In genomic region chr16:25774611-25775010, GRCm38 (mm10) we compare ENCODE assay signal across 24 mouse cellular contexts.
A peak's percentile ranks its signal among the peaks of the same experiment; 100 is the strongest.
DNase-seq lines count a peak whose midpoint lies in the region; ATAC-seq and TF ChIP-seq lines count a peak whose summit lies in the region.
"Had no signal": no experiment of that assay in that cellular context is flagged by ENCODE, and none has a peak within 500 bp of the region (broad histone marks: within the 10 kb centered on the region; RNA-seq: fewer than 3 reads in every experiment).

No protein-coding gene starts in this region.

- H3K4me1 ChIP-seq in embryonic facial prominence, embryonic 14.5 days (ENCODE audit: control insufficient read depth, insufficient read depth, low read length): no peaks in the 10 kb centered on the region
- H3K4me1 ChIP-seq in embryonic facial prominence, embryonic 10.5 days: no peaks in the 10 kb centered on the region
- no peaks in the 10 kb centered on the region for H3K4me1 ChIP-seq in lung, embryonic 14.5 days (ENCODE audit: insufficient read depth)
- H3K4me1 ChIP-seq in midbrain, postnatal 0 days (ENCODE audit: insufficient read depth, low read length): no peaks in the 10 kb centered on the region
- no peaks in the 10 kb centered on the region for H3K4me1 ChIP-seq in midbrain, embryonic 10.5 days
- H3K4me1 ChIP-seq: embryonic facial prominence, embryonic 12.5 days; forebrain, embryonic 12.5 days; heart, embryonic 10.5 days; heart, embryonic 13.5 days; hindbrain, embryonic 12.5 days; hindbrain, embryonic 15.5 days had no signal

- no peaks in the 10 kb centered on the region for H3K27me3 ChIP-seq in embryonic facial prominence, embryonic 14.5 days (replicated peaks; ENCODE audit: control insufficient read depth, insufficient read depth, low read length)
- no peaks in the 10 kb centered on the region for H3K27me3 ChIP-seq in embryonic facial prominence, embryonic 10.5 days (replicated peaks; ENCODE audit: low read depth, poor library complexity, severe bottlenecking)
- H3K27me3 ChIP-seq in lung, embryonic 14.5 days (ENCODE audit: insufficient read depth, low read length): no peaks in the 10 kb centered on the region
- no peaks in the 10 kb centered on the region for H3K27me3 ChIP-seq in midbrain, postnatal 0 days (ENCODE audit: insufficient read depth, low read length)
- H3K27me3 ChIP-seq in midbrain, embryonic 10.5 days (ENCODE audit: low read depth, poor library complexity, severe bottlenecking): no peaks in the 10 kb centered on the region
- H3K27me3 ChIP-seq: embryonic facial prominence, embryonic 12.5 days; forebrain, embryonic 12.5 days; heart, embryonic 13.5 days; hindbrain, embryonic 12.5 days; hindbrain, embryonic 15.5 days had no signal

- whole genome bisulfite sequencing in embryonic facial prominence, embryonic 14.5 days: 50% methylated on average over 7 of the region's 7 CpGs
- 56% methylated on average over 7 of the region's 7 CpGs for WGBS in embryonic facial prominence, embryonic 10.5 days
- WGBS in lung, embryonic 14.5 days: 59% methylated on average over 7 of the region's 7 CpGs
- 58% methylated on average over 7 of the region's 7 CpGs for WGBS in midbrain, postnatal 0 days
- WGBS in midbrain, embryonic 10.5 days: 74% methylated on average over 7 of the region's 7 CpGs

- DNase-seq in embryonic facial prominence, embryonic 14.5 days (ENCODE audit: low spot score): peak; percentile 64
- DNase-seq in embryonic facial prominence, embryonic 10.5 days (ENCODE audit: low spot score): no peak
- peak; percentile 11 for DNase-seq in lung, embryonic 14.5 days
- no peak for DNase-seq in lung, postnatal 10 days
- peak; percentile 4 for DNase-seq in midbrain, postnatal 0 days (ENCODE audit: low spot score)
- no peak for DNase-seq in midbrain, embryonic 10.5 days (ENCODE audit: low spot score)
- no peak for DNase-seq in thymus, postnatal 10 days (ENCODE audit: low spot score in 2 of 2)
- no peak for DNase-seq in kidney, postnatal 14 days
- DNase-seq: adrenal gland, adult 8-10 months; adrenal gland, postnatal 25 days; cerebellum, adult 18-20 months; cerebellum, adult 9-10 months; cerebellum, postnatal 14 days; gastrocnemius, postnatal 10 days; gastrocnemius, postnatal 36 days; heart, adult 2 months had no signal

- 0 out of 2 replicates have a peak, but pooled peaks cover 6% of the 10 kb centered on the region for H3K9me3 ChIP-seq in embryonic facial prominence, embryonic 14.5 days (ENCODE audit: control insufficient read depth, low read length)
- no peaks in the 10 kb centered on the region for H3K9me3 ChIP-seq in embryonic facial prominence, embryonic 10.5 days
- no peaks in the 10 kb centered on the region for H3K9me3 ChIP-seq in lung, embryonic 14.5 days (ENCODE audit: low read depth, low read length)
- no peaks in the 10 kb centered on the region for H3K9me3 ChIP-seq in midbrain, postnatal 0 days (ENCODE audit: low read length)
- H3K9me3 ChIP-seq in midbrain, embryonic 10.5 days (replicated peaks): no peaks in the 10 kb centered on the region
- H3K9me3 ChIP-seq: embryonic facial prominence, embryonic 12.5 days; forebrain, embryonic 12.5 days; heart, embryonic 10.5 days; heart, embryonic 13.5 days; hindbrain, embryonic 12.5 days; hindbrain, embryonic 15.5 days had no signal

- H3K27ac ChIP-seq in embryonic facial prominence, embryonic 14.5 days (replicated peaks; ENCODE audit: low read depth, low read length): no peak overlapping the region
- no peak overlapping the region for H3K27ac ChIP-seq in embryonic facial prominence, embryonic 10.5 days (replicated peaks)
- H3K27ac ChIP-seq in lung, embryonic 14.5 days (ENCODE audit: low read depth): peak overlapping the region; percentile 55; the same call in 1 of the 2 replicates
- H3K27ac ChIP-seq in midbrain, postnatal 0 days (ENCODE audit: low read depth, low read length): no peak overlapping the region
- H3K27ac ChIP-seq in midbrain, embryonic 10.5 days (replicated peaks): no peak overlapping the region
- H3K27ac ChIP-seq: embryonic facial prominence, embryonic 12.5 days; forebrain, embryonic 12.5 days; heart, adult 2 months; heart, embryonic 10.5 days; heart, embryonic 13.5 days; hindbrain, embryonic 12.5 days; hindbrain, embryonic 15.5 days had no signal

- H3K4me3 ChIP-seq in embryonic facial prominence, embryonic 14.5 days (ENCODE audit: low read depth, low read length): no peak overlapping the region
- no peak overlapping the region for H3K4me3 ChIP-seq in embryonic facial prominence, embryonic 10.5 days
- H3K4me3 ChIP-seq in lung, embryonic 14.5 days (ENCODE audit: low read depth, low read length): no peak overlapping the region
- no peak overlapping the region for H3K4me3 ChIP-seq in midbrain, postnatal 0 days (ENCODE audit: low read depth, low read length)
- H3K4me3 ChIP-seq in midbrain, embryonic 10.5 days: no peak overlapping the region
- H3K4me3 ChIP-seq: embryonic facial prominence, embryonic 12.5 days; erythroblast, embryonic 14.5 days; forebrain, embryonic 12.5 days; heart, adult 2 months; heart, embryonic 10.5 days; heart, embryonic 13.5 days; hindbrain, embryonic 12.5 days; hindbrain, embryonic 15.5 days had no signal

- H3K9ac ChIP-seq in embryonic facial prominence, embryonic 14.5 days (ENCODE audit: low read depth, low read length): no peak overlapping the region
- H3K9ac ChIP-seq in lung, embryonic 14.5 days: no peak overlapping the region
- H3K9ac ChIP-seq in midbrain, postnatal 0 days (replicated peaks; ENCODE audit: low read length, poor library complexity, severe bottlenecking): no peak overlapping the region
- H3K9ac ChIP-seq: embryonic facial prominence, embryonic 12.5 days; forebrain, embryonic 12.5 days; heart, embryonic 13.5 days; hindbrain, embryonic 12.5 days; hindbrain, embryonic 15.5 days had no signal

- H3K36me3 ChIP-seq in embryonic facial prominence, embryonic 14.5 days (ENCODE audit: control insufficient read depth, insufficient read depth, low read length): no peaks in the 10 kb centered on the region
- no peaks in the 10 kb centered on the region for H3K36me3 ChIP-seq in embryonic facial prominence, embryonic 10.5 days (replicated peaks)
- H3K36me3 ChIP-seq in lung, embryonic 14.5 days (ENCODE audit: insufficient read depth): no peaks in the 10 kb centered on the region
- H3K36me3 ChIP-seq in midbrain, postnatal 0 days (ENCODE audit: insufficient read depth, low read length): no peaks in the 10 kb centered on the region
- H3K36me3 ChIP-seq in midbrain, embryonic 10.5 days: no peaks in the 10 kb centered on the region
- H3K36me3 ChIP-seq: embryonic facial prominence, embryonic 12.5 days; forebrain, embryonic 12.5 days; heart, embryonic 10.5 days; heart, embryonic 13.5 days; hindbrain, embryonic 12.5 days; hindbrain, embryonic 15.5 days had no signal

- TF ChIP-seq CTCF in lung, embryonic 14.5 days (IDR thresholded peaks at IDR 0.05; ENCODE audit: low read depth): no peak
- TF ChIP-seq CTCF in midbrain, postnatal 0 days (IDR thresholded peaks at IDR 0.05): no peak

- ATAC-seq in embryonic facial prominence, embryonic 14.5 days (ENCODE audit: low read depth): peak; percentile 63; the same call in 1 of the 2 replicates
- peak; percentile 74 for ATAC-seq in lung, embryonic 14.5 days (ENCODE audit: insufficient read depth)
- no peak for ATAC-seq in midbrain, postnatal 0 days (ENCODE audit: low FRiP score)
- ATAC-seq: activated CD4-positive, CD25-positive, alpha-beta regulatory T cell, adult 4 months had no signal

- no peak overlapping the region for H3K4me2 ChIP-seq in embryonic facial prominence, embryonic 14.5 days (ENCODE audit: low read depth, low read length)
- H3K4me2 ChIP-seq in lung, embryonic 14.5 days: no peak overlapping the region
- H3K4me2 ChIP-seq in midbrain, postnatal 0 days (ENCODE audit: low read depth, low read length, poor library complexity, severe bottlenecking): no peak overlapping the region
- H3K4me2 ChIP-seq: embryonic facial prominence, embryonic 12.5 days; forebrain, embryonic 12.5 days; heart, embryonic 13.5 days; hindbrain, embryonic 12.5 days; hindbrain, embryonic 15.5 days had no signal

Comparison
In these comparisons a context has a peak if more than half of its experiments do, and no peak if none do; other contexts are left out.
1. DNase-seq: peak in embryonic facial prominence, embryonic 14.5 days (single experiment), lung, embryonic 14.5 days (single experiment) and midbrain, postnatal 0 days (single experiment); none in embryonic facial prominence, embryonic 10.5 days (single experiment), lung, postnatal 10 days (single experiment), midbrain, embryonic 10.5 days (single experiment), thymus, postnatal 10 days (0 of 2) and kidney, postnatal 14 days (single experiment).